Mouse (Mus musculus) kidney, adult 2 months (tissue): ENCODE measurements around the gene Olfr466.
A peak's percentile ranks its signal among the peaks of the same experiment; 100 is the strongest.

Experiments used
- CTCF ChIP-seq: fragments of 200-500 bp; conservative IDR thresholded peaks from 2 replicates; pipeline ENCODE4 v1.5.1; 2011; ENCODE audit warnings: low read depth, mild to moderate bottlenecking, control low read depth, low read length, moderate library complexity, mixed read lengths; ENCODE audit not compliant: insufficient read depth, insufficient read length
- POLR2A ChIP-seq: fragments of 200-500 bp; IDR thresholded peaks from one replicate; pipeline ENCODE4 v1.6.1; 2011; ENCODE audit warnings: low read depth, low read length, control low read depth

GRCm38 (mm10) chr13:65127063-65127847 lies 22.8 kb upstream of the Olfr466 start:
- peak; percentile 47 for TF ChIP-seq CTCF
- TF ChIP-seq POLR2A = no peak
